Mouse (Mus musculus) gastrocnemius, adult 18-20 months (tissue): ENCODE measurements around the gene Akap2. TPM values are rescaled to one million over a fixed set of nuclear protein-coding genes. Genes with fewer than 3 reads are reported as not detected.

Experiments
- DNase-seq: peaks from one replicate; pipeline ENCODE4 v3.0.0; 2021; ENCODE audit warnings: low spot score
- total RNA-seq, 2 experiments: library from RNA; stranded (reverse); gene quantifications; 2 replicates each; pipeline ENCODE4 v1.2.3; 2021

Gene Akap2
- total RNA-seq, 2 experiments from 2014 or later: 28.7 to 41.5 TPM

- DNase-seq: no peak
Measured at GRCm38 (mm10) chr4:57701576-57701975, 15.9 kb upstream of the Akap2 start.

- DNase-seq: no peak
Measured at GRCm38 (mm10) chr4:57703574-57704470, 13.6 kb upstream of the Akap2 start.

GRCm38 (mm10) chr4:57704575-57704974 lies 12.9 kb upstream of the Akap2 start:
- DNase-seq: no peak

- no peak for DNase-seq
Measured at GRCm38 (mm10) chr4:57715849-57716248, 1.6 kb upstream of the Akap2 start.

- no peak for DNase-seq
Measured at GRCm38 (mm10) chr4:57716735-57717134, 722 bp upstream of the Akap2 start.

- no peak for DNase-seq
Measured at GRCm38 (mm10) chr4:57719370-57719769, 1.9 kb downstream of the Akap2 start.

GRCm38 (mm10) chr4:57720869-57721361 lies 3.5 kb downstream of the Akap2 start:
- no peak for DNase-seq

- no peak for DNase-seq
Measured at GRCm38 (mm10) chr4:57722296-57722695, 4.8 kb downstream of the Akap2 start.

GRCm38 (mm10) chr4:57723659-57724058 lies 6.2 kb downstream of the Akap2 start:
- DNase-seq: no peak

- DNase-seq: no peak
Measured at GRCm38 (mm10) chr4:57725569-57725968, 8.1 kb downstream of the Akap2 start.

- no peak for DNase-seq
Measured at GRCm38 (mm10) chr4:57728611-57729183, 11.2 kb downstream of the Akap2 start.

- no peak for DNase-seq
Measured at GRCm38 (mm10) chr4:57730047-57730446, 12.6 kb downstream of the Akap2 start.

- no peak for DNase-seq
Measured at GRCm38 (mm10) chr4:57730801-57731598, 13.5 kb downstream of the Akap2 start.

- no peak for DNase-seq
Measured at GRCm38 (mm10) chr4:57732351-57732750, 14.9 kb downstream of the Akap2 start.

GRCm38 (mm10) chr4:57733445-57733844 lies 16.0 kb downstream of the Akap2 start:
- no peak for DNase-seq

GRCm38 (mm10) chr4:57735426-57735825 lies 18.0 kb downstream of the Akap2 start:
- no peak for DNase-seq

- no peak for DNase-seq
Measured at GRCm38 (mm10) chr4:57738856-57739552, 21.5 kb downstream of the Akap2 start.

- no peak for DNase-seq
Measured at GRCm38 (mm10) chr4:57743325-57743929, 26.0 kb downstream of the Akap2 start.

GRCm38 (mm10) chr4:57750651-57751050 lies 33.2 kb downstream of the Akap2 start:
- no peak for DNase-seq

GRCm38 (mm10) chr4:57751054-57751453 lies 33.6 kb downstream of the Akap2 start:
- no peak for DNase-seq

- DNase-seq: no peak
Measured at GRCm38 (mm10) chr4:57751566-57751965, 34.1 kb downstream of the Akap2 start.
